Mouse (Mus musculus): Measurements from ENCODE around the gene Nrl. TPM values are rescaled to one million over a fixed set of nuclear protein-coding genes. Genes with fewer than 3 reads are reported as not detected.

Nrl gene
- not detected in 2 replicates for total RNA-seq (2014; fragmentation: Nextera tagmentation)
- total RNA-seq (2017): not detected in 2 replicates

- no peak for ATAC-seq (replicated peaks; ENCODE audit: poor library complexity, severe bottlenecking)
Observed at GRCm38 (mm10) chr14:55524785-55525184, at the start of gene Nrl. Gene Nrl (minus strand): TSS chr14:55524981.

- ATAC-seq (replicated peaks; ENCODE audit: poor library complexity, severe bottlenecking): no peak
Observed at GRCm38 (mm10) chr14:55571760-55572159, 47.0 kb upstream of the Nrl start.

- no peak for ATAC-seq (replicated peaks; ENCODE audit: poor library complexity, severe bottlenecking)
Observed at GRCm38 (mm10) chr14:55570588-55570987, 45.8 kb upstream of the Nrl start.

- ATAC-seq (replicated peaks; ENCODE audit: poor library complexity, severe bottlenecking): no peak
Observed at GRCm38 (mm10) chr14:55567496-55567895, 42.7 kb upstream of the Nrl start.

- no peak for ATAC-seq (replicated peaks; ENCODE audit: poor library complexity, severe bottlenecking)
Observed at GRCm38 (mm10) chr14:55565748-55566147, 41.0 kb upstream of the Nrl start.

GRCm38 (mm10) chr14:55563249-55563648 lies 38.5 kb upstream of the Nrl start:
- ATAC-seq (replicated peaks; ENCODE audit: poor library complexity, severe bottlenecking): no peak

- no peak for ATAC-seq (replicated peaks; ENCODE audit: poor library complexity, severe bottlenecking)
Observed at GRCm38 (mm10) chr14:55561860-55562259, 37.1 kb upstream of the Nrl start.

- peak; percentile 76 for ATAC-seq (replicated peaks; ENCODE audit: poor library complexity, severe bottlenecking)
Observed at GRCm38 (mm10) chr14:55560202-55561073, 35.7 kb upstream of the Nrl start, which contains the start of gene A730061H03Rik. Gene A730061H03Rik (minus strand): TSS chr14:55560406.

GRCm38 (mm10) chr14:55559799-55560201 lies 35.0 kb upstream of the Nrl start, which contains the start of gene Dcaf11:
Gene Dcaf11 (plus strand): TSS chr14:55560006.
- peak; percentile 46 for ATAC-seq (replicated peaks; ENCODE audit: poor library complexity, severe bottlenecking)

GRCm38 (mm10) chr14:55558740-55559448 lies 34.1 kb upstream of the Nrl start:
- ATAC-seq (replicated peaks; ENCODE audit: poor library complexity, severe bottlenecking): no peak

GRCm38 (mm10) chr14:55557587-55557986 lies 32.8 kb upstream of the Nrl start:
- no peak for ATAC-seq (replicated peaks; ENCODE audit: poor library complexity, severe bottlenecking)

GRCm38 (mm10) chr14:55557003-55557402 lies 32.2 kb upstream of the Nrl start:
- peak; percentile 34 for ATAC-seq (replicated peaks; ENCODE audit: poor library complexity, severe bottlenecking)

GRCm38 (mm10) chr14:55555788-55556187 lies 31.0 kb upstream of the Nrl start:
- no peak for ATAC-seq (replicated peaks; ENCODE audit: poor library complexity, severe bottlenecking)

- no peak for ATAC-seq (replicated peaks; ENCODE audit: poor library complexity, severe bottlenecking)
Observed at GRCm38 (mm10) chr14:55554635-55555034, 29.9 kb upstream of the Nrl start.

- no peak for ATAC-seq (replicated peaks; ENCODE audit: poor library complexity, severe bottlenecking)
Observed at GRCm38 (mm10) chr14:55551794-55552193, 27.0 kb upstream of the Nrl start.

GRCm38 (mm10) chr14:55551347-55551746 lies 26.6 kb upstream of the Nrl start:
- ATAC-seq (replicated peaks; ENCODE audit: poor library complexity, severe bottlenecking): no peak

GRCm38 (mm10) chr14:55550191-55550590 lies 25.4 kb upstream of the Nrl start:
- ATAC-seq (replicated peaks; ENCODE audit: poor library complexity, severe bottlenecking): no peak

GRCm38 (mm10) chr14:55544334-55544733 lies 19.6 kb upstream of the Nrl start:
- ATAC-seq (replicated peaks; ENCODE audit: poor library complexity, severe bottlenecking): no peak

- ATAC-seq (replicated peaks; ENCODE audit: poor library complexity, severe bottlenecking): no peak
Observed at GRCm38 (mm10) chr14:55542268-55542667, 17.5 kb upstream of the Nrl start.

- ATAC-seq (replicated peaks; ENCODE audit: poor library complexity, severe bottlenecking): peak; percentile 36
Observed at GRCm38 (mm10) chr14:55540787-55541321, 16.1 kb upstream of the Nrl start.
